Mouse (Mus musculus) cortical plate, adult 2 months (tissue): ENCODE measurements around the gene Ccl25.

Source experiments
- CTCF ChIP-seq: fragments of 200-500 bp; IDR thresholded peaks from 2 replicates; pipeline ENCODE4 v1.5.1; 2011; ENCODE audit warnings: mild to moderate bottlenecking, control low read depth, low read length; ENCODE audit not compliant: insufficient read depth; ENCODE audit errors: extremely low read depth
- POLR2A ChIP-seq: fragments of 200-500 bp; IDR thresholded peaks from 2 replicates; pipeline ENCODE4 v1.6.1; 2011; ENCODE audit warnings: mild to moderate bottlenecking, low read length, control low read depth; ENCODE audit not compliant: insufficient read depth; ENCODE audit errors: extremely low read depth

DNA sequence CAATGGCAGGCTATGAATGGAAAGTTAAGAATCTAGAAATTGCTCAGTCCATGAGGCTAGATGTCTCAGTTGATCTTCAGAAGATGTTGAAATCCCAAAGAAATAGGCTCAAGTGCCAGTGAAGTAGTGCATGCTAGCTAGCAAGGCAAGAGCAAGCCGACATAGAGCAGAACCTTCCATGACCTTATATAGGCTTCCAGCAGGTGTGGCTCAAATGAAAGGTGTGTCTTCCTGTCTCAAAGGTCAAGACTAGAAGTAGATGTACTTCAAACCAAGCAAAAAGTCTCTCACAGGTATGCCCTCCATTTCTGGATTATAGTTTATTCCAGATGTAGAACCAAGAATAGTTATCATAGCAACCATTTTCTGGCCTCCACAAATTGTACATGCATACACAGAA is 9.0 kb downstream of the Ccl25 start:
- TF ChIP-seq POLR2A: no peak
- no peak for TF ChIP-seq CTCF
